Mouse (Mus musculus): ENCODE measurements at regions not wholly inside any gene's neighbourhood (a gene's known extent, or its start where the extent isn't known, plus 50 kb on each side); places are given as distances from the start of the nearest gene placed in this dataset.

GRCm38 (mm10) chr2:55817273-55817672 is 381.5 kb downstream of the Kcnj3 start:
- DNase-seq (ENCODE audit: low spot score in 2 of 2), result no peak

- DNase-seq (ENCODE audit: low spot score in 2 of 2), result peak; percentile 39 to 59
These were observed 382.4 kb downstream of the Kcnj3 start for GRCm38 (mm10) chr2:55818220-55818619.

- no peak for DNase-seq (ENCODE audit: low spot score in 2 of 2)
These were observed 387.0 kb downstream of the Kcnj3 start for GRCm38 (mm10) chr2:55822726-55823125.

- DNase-seq (ENCODE audit: low spot score in 2 of 2), result peak; percentile 70
These were observed 405.8 kb downstream of the Kcnj3 start for GRCm38 (mm10) chr2:55841521-55841920.

- no peak for DNase-seq (ENCODE audit: low spot score in 2 of 2)
These were observed 411.1 kb downstream of the Kcnj3 start for GRCm38 (mm10) chr2:55846832-55847382.

- peak; percentile 6 to 26 for DNase-seq (ENCODE audit: low spot score in 2 of 2)
These were observed 426.7 kb downstream of the Kcnj3 start for GRCm38 (mm10) chr2:55862479-55862878.

- DNase-seq (ENCODE audit: low spot score in 2 of 2), result no peak
These were observed 454.2 kb downstream of the Kcnj3 start for GRCm38 (mm10) chr2:55889976-55890375.

GRCm38 (mm10) chr2:55892821-55893535 is 457.2 kb downstream of the Kcnj3 start:
- DNase-seq (ENCODE audit: low spot score in 2 of 2), result no peak

- DNase-seq (ENCODE audit: low spot score in 2 of 2), result no peak
These were observed 484.5 kb downstream of the Kcnj3 start for GRCm38 (mm10) chr2:55920294-55920693.
